Mouse (Mus musculus) cerebellum, adult 2 months (tissue): ENCODE measurements around the gene Kras. TPM values are rescaled to one million over a fixed set of nuclear protein-coding genes. Genes with fewer than 3 reads are reported as not detected.

Experiments
- DNase-seq, 2 experiments: peaks; one replicate each; pipeline ENCODE4 v3.0.0; 2021
- H3K27ac ChIP-seq: fragments of 200-500 bp; 2 replicates; pipeline ENCODE4 v1.5.1; 2012; ENCODE audit warnings: low read length, control low read depth, inconsistent platforms; ENCODE audit not compliant: insufficient read depth
- H3K27me3 ChIP-seq: fragments of 200-500 bp; 2 replicates; pipeline ENCODE4 v1.6.1; 2012; ENCODE audit warnings: inconsistent platforms, mild to moderate bottlenecking, low read length, moderate library complexity; ENCODE audit not compliant: control insufficient read depth, insufficient read depth
- H3K4me1 ChIP-seq: fragments of 200-500 bp; 2 replicates; pipeline ENCODE4 v1.6.1; 2011; ENCODE audit warnings: low read length; ENCODE audit not compliant: control insufficient read depth, insufficient read depth
- H3K4me3 ChIP-seq: fragments of 200-500 bp; replicated peaks from 2 replicates; pipeline ENCODE3; 2011; ENCODE audit warnings: mild to moderate bottlenecking, low read depth, low read length, control low read depth; ENCODE audit not compliant: insufficient read depth
- CTCF ChIP-seq: fragments of 200-500 bp; IDR thresholded peaks from 2 replicates; pipeline ENCODE4 v1.5.1; 2011; ENCODE audit warnings: low read depth, mild to moderate bottlenecking, control low read depth, low read length, moderate library complexity, borderline replicate concordance; ENCODE audit not compliant: insufficient read depth
- POLR2A ChIP-seq: fragments of 200-500 bp; IDR thresholded peaks from 2 replicates; pipeline ENCODE4 v1.6.1; 2011; ENCODE audit warnings: low read length, control low read depth, borderline replicate concordance; ENCODE audit not compliant: insufficient read depth
- WGBS: fragments of 180-500 bp; shearing (Covaris S2); methylation state at CpG from one replicate; pipeline ENCODE4 v1.1.7; 2018; 5-methylcytosine and 5-hydroxymethylcytosine counted together
- polyA plus RNA-seq: library from polyadenylated mRNA; depleted of rRNA; stranded (reverse); fragments of >200 nt; gene quantifications from 2 replicates; pipeline ENCODE4 v1.2.3, GENCODE M21; 2012

The Kras gene
- polyA plus RNA-seq, 1 experiment: 38.6 TPM

GRCm38 (mm10) chr6:145211376-145212305, 38.4 kb downstream of the Kras start:
- WGBS: 5% methylated on average over 21 of the region's 21 CpGs
- peak overlapping the region; percentile 82 for H3K4me3 ChIP-seq
- peak overlapping the region; percentile 58 for H3K27ac ChIP-seq
- no peak for DNase-seq
- H3K27me3 ChIP-seq: no peaks in the 10 kb centered on the region
- TF ChIP-seq POLR2A (no peak), CTCF (no peak)
- no peaks in the 10 kb centered on the region for H3K4me1 ChIP-seq

GRCm38 (mm10) chr6:145210816-145211338, 39.2 kb downstream of the Kras start, which contains the start of the genes Casc1 and Etfrf1:
TSS of gene Casc1 (minus strand) at chr6:145211005.
TSS of gene Etfrf1 (plus strand) at chr6:145211134.
- no peaks in the 10 kb centered on the region for H3K4me1 ChIP-seq
- H3K27me3 ChIP-seq: no peaks in the 10 kb centered on the region
- H3K4me3 ChIP-seq: peak within 1 kb of the TSS; percentile 82
- TF ChIP-seq POLR2A: peak; percentile 97
- no peak for TF ChIP-seq CTCF
- WGBS: under 1% methylated on average over 36 of the region's 36 CpGs
- peak within 1 kb of the TSS; percentile 58 for H3K27ac ChIP-seq
- DNase-seq: peak; percentile 97 to 99

GRCm38 (mm10) chr6:145210056-145210680, 39.9 kb downstream of the Kras start:
- 10% methylated on average over 8 of the region's 8 CpGs for WGBS
- no peak for TF ChIP-seq POLR2A
- TF ChIP-seq CTCF: no peak
- Histone ChIP-seq H3K4me3 (peak overlapping the region; percentile 62), H3K4me1 (no peaks in the 10 kb centered on the region), H3K27ac (no peak overlapping the region), H3K27me3 (no peaks in the 10 kb centered on the region)
- DNase-seq: no peak

GRCm38 (mm10) chr6:145205142-145205541, 44.9 kb downstream of the Kras start:
- 73% methylated on average over 10 of the region's 10 CpGs for WGBS
- no peak for DNase-seq
- H3K27me3 ChIP-seq: no peaks in the 10 kb centered on the region
- no peak overlapping the region for H3K4me3 ChIP-seq
- no peaks in the 10 kb centered on the region for H3K4me1 ChIP-seq
- H3K27ac ChIP-seq: no peak overlapping the region
- TF ChIP-seq CTCF (no peak), POLR2A (no peak)

GRCm38 (mm10) chr6:145204440-145204839, 45.6 kb downstream of the Kras start:
- H3K27ac ChIP-seq: no peak overlapping the region
- TF ChIP-seq CTCF: no peak
- no peak for TF ChIP-seq POLR2A
- no peaks in the 10 kb centered on the region for H3K4me1 ChIP-seq
- DNase-seq: no peak
- H3K4me3 ChIP-seq: no peak overlapping the region
- H3K27me3 ChIP-seq: no peaks in the 10 kb centered on the region
- WGBS: 91% methylated on average over 6 of the region's 6 CpGs

GRCm38 (mm10) chr6:145202432-145203125, 47.5 kb downstream of the Kras start:
- H3K27ac ChIP-seq: no peak overlapping the region
- no peaks in the 10 kb centered on the region for H3K4me1 ChIP-seq
- H3K4me3 ChIP-seq: no peak overlapping the region
- no peak for DNase-seq
- no peak for TF ChIP-seq CTCF
- TF ChIP-seq POLR2A: no peak
- H3K27me3 ChIP-seq: no peaks in the 10 kb centered on the region
- WGBS: 88% methylated on average over 13 of the region's 13 CpGs

GRCm38 (mm10) chr6:145197949-145198686, 51.9 kb downstream of the Kras start:
- Histone ChIP-seq H3K27me3 (no peaks in the 10 kb centered on the region), H3K27ac (no peak overlapping the region), H3K4me3 (no peak overlapping the region), H3K4me1 (no peaks in the 10 kb centered on the region)
- TF ChIP-seq CTCF (no peak), POLR2A (no peak)
- 95% methylated on average over 8 of the region's 8 CpGs for WGBS
- no peak for DNase-seq
